Mouse (Mus musculus): Measurements from ENCODE around the gene Rgs6. TPM values are rescaled to one million over a fixed set of nuclear protein-coding genes. Genes with fewer than 3 reads are reported as not detected.

The Rgs6 gene
- polyA plus RNA-seq, 1 experiment = 2.9 TPM

DNA sequence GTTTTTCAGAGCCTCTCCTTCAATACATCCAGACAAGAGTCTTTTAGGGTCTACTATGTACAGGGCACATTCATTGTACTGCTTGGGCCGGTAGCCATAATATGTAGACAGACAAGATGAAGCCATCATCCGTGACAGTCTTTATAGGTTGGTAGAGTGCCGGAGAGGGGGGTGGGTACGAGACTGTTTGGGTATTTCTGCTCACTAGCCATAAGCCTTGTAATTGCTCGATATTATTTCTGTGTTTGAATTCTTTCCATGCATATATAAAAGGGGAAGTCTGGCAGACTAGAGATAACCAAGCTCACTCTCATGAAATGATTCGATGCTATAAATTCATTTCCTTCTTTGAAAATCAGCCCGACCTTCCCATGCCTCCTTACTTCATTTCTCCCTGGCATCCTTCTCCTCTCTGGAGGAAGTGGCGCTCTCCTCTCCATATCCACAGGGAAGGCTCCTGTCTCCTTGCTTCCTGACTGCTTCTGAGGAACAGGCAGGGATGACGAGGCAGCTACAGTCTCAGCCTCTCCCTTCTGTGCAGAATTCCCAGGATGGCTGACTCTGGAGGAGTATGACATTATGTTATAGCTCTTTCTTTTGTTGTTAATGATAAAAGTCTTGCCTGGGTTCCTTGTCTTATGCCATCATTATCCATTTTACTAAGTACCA, 416.1 kb downstream of the Rgs6 start:
- WGBS = 54% methylated on average over 9 of the region's 9 CpGs

DNA sequence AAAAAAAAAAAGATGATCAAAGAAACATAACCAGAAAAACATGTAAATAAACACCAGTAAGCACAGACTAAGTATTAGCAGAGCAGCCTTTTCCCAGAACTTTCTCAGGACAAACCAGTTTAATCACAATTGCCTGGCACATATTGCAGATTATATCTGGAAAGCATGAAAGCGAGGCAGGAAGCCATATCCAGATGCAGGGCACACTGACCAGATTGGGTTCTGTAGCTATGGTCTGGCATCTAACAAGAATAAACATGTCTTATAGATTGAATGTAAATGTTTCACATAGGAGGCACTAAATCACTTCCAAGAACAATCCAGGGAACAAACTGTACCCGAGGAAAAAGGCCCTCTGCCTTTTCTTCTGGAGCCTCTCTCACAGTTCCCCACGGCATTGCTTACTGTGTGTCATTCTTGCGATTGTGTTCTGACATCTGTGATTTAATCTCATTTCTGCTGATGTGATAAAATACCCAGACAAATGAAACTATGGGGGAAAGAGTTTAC, 423.0 kb downstream of the Rgs6 start:
- Histone ChIP-seq H3K27ac (ENCODE audit: insufficient read depth, low read depth, low read length) (no peak overlapping the region), H3K36me3 (ENCODE audit: control insufficient read depth, insufficient read depth, low read length) (no peaks in the 10 kb centered on the region), H3K4me3 (ENCODE audit: insufficient read depth, low read depth, low read length) (no peak overlapping the region), H3K27me3 (replicated peaks; ENCODE audit: control insufficient read depth, insufficient read depth, low read length) (no peaks in the 10 kb centered on the region), H3K4me1 (ENCODE audit: control insufficient read depth, insufficient read depth, low read length) (no peaks in the 10 kb centered on the region)
- 82% methylated on average over 4 of the region's 4 CpGs for WGBS
- no peak for DNase-seq
- TF ChIP-seq CTCF (conservative IDR thresholded peaks at IDR 0.05; ENCODE audit: insufficient read depth, insufficient read length, low read depth, low read length) (no peak), POLR2A (IDR thresholded peaks at IDR 0.05; ENCODE audit: low read depth, low read length) (no peak)

More for the DNA sequence above, 416.1 kb downstream of the Rgs6 start:
- TF ChIP-seq POLR2A (IDR thresholded peaks at IDR 0.05; ENCODE audit: low read depth, low read length) (no peak), CTCF (conservative IDR thresholded peaks at IDR 0.05; ENCODE audit: insufficient read depth, insufficient read length, low read depth, low read length) (no peak)
- no peaks in the 10 kb centered on the region for H3K27me3 ChIP-seq (replicated peaks; ENCODE audit: control insufficient read depth, insufficient read depth, low read length)
- H3K27ac ChIP-seq (ENCODE audit: insufficient read depth, low read depth, low read length) = no peak overlapping the region
- H3K36me3 ChIP-seq (ENCODE audit: control insufficient read depth, insufficient read depth, low read length) = no peaks in the 10 kb centered on the region
- H3K4me3 ChIP-seq (ENCODE audit: insufficient read depth, low read depth, low read length) = no peak overlapping the region
- DNase-seq = no peak
- H3K4me1 ChIP-seq (ENCODE audit: control insufficient read depth, insufficient read depth, low read length) = no peaks in the 10 kb centered on the region

DNA sequence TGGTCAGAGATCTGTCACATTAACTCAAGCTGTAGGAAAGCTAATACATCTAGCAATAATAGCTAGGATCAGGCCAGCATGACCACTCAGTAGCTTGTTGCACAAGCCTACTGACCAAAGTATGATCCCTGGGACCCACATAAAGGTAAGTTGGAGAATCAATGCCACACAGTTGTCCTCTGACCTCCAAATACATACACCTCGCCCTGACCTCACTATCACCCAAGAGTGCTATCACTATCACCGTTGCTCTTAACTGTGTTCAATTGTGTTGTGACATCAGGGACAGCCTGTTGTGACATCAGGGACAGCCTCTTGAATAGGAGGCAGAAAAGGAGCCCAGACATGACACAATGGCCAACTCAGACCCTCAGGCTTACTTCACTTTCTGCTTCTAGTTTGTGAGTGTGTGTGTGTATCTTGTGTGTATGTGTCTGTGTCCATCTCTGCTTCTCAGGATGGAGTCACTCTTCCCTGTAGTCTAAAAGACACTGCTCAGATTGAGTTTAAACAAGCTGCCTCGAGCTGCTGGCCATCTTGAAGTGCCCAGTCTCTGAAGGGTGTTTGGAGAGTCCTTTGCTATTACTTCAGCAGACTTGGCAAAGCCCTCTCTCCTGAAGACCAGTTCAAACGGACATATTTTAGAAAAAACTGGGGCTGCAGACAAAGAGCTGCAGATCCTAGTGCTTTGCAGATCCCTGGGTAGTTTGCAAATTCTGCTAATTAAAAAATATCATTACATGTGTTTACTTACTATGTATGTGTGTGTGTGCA, 426.0 kb downstream of the Rgs6 start:
- 70% methylated on average over 4 of the region's 4 CpGs for WGBS
- no peak for TF ChIP-seq POLR2A (IDR thresholded peaks at IDR 0.05; ENCODE audit: low read depth, low read length)
- no peak for TF ChIP-seq CTCF (conservative IDR thresholded peaks at IDR 0.05; ENCODE audit: insufficient read depth, insufficient read length, low read depth, low read length)
- Histone ChIP-seq H3K27ac (ENCODE audit: insufficient read depth, low read depth, low read length) (no peak overlapping the region), H3K27me3 (replicated peaks; ENCODE audit: control insufficient read depth, insufficient read depth, low read length) (no peaks in the 10 kb centered on the region), H3K4me3 (ENCODE audit: insufficient read depth, low read depth, low read length) (no peak overlapping the region), H3K36me3 (ENCODE audit: control insufficient read depth, insufficient read depth, low read length) (no peaks in the 10 kb centered on the region), H3K4me1 (ENCODE audit: control insufficient read depth, insufficient read depth, low read length) (no peaks in the 10 kb centered on the region)
- DNase-seq = no peak

DNA sequence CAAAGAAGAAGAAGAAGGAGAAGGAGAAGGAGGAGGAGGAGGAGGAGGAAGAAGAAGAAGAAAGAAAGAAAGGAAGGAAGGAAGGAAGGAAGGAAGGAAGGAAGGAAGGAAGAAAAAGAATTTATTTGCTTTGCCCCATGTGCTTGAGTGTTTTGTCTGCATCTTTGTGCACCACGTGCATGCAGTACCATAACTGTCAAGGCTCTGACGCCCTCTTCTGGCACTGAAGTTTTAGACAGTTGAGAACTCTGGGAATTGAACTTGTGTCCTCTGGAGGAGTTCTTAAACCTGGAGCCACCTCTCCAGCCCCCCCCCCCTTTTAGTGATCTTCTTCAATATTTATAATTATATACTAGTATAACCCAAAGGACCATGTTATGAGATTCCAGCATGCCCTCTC, 426.8 kb downstream of the Rgs6 start:
- no peaks in the 10 kb centered on the region for H3K4me1 ChIP-seq (ENCODE audit: control insufficient read depth, insufficient read depth, low read length)
- no peak overlapping the region for H3K27ac ChIP-seq (ENCODE audit: insufficient read depth, low read depth, low read length)
- H3K4me3 ChIP-seq (ENCODE audit: insufficient read depth, low read depth, low read length) = no peak overlapping the region
- no peak for DNase-seq
- 42% methylated on average over 2 of the region's 2 CpGs for WGBS
- H3K36me3 ChIP-seq (ENCODE audit: control insufficient read depth, insufficient read depth, low read length) = no peaks in the 10 kb centered on the region
- no peaks in the 10 kb centered on the region for H3K27me3 ChIP-seq (replicated peaks; ENCODE audit: control insufficient read depth, insufficient read depth, low read length)
- no peak for TF ChIP-seq POLR2A (IDR thresholded peaks at IDR 0.05; ENCODE audit: low read depth, low read length)
- no peak for TF ChIP-seq CTCF (conservative IDR thresholded peaks at IDR 0.05; ENCODE audit: insufficient read depth, insufficient read length, low read depth, low read length)

DNA sequence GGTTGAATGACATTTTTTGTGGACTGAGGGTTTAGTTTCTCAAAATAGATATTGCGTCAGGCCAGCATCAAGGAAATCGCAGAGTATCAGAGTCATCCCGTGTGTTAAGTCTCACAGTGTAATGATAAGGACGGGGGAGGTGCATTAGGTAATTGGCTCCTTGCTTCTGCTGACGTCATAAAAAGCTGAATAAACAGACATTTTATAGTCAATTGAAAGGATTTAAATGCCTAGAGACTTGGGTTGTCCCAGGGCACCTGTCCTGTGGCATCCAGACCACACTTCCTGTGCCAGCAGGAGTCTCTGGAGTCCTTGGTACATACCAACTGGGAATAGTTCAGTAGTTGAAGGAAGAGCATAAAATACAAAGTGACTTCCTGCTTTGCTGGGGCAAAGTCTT, 427.3 kb downstream of the Rgs6 start:
- Histone ChIP-seq H3K4me3 (ENCODE audit: insufficient read depth, low read depth, low read length) (no peak overlapping the region), H3K4me1 (ENCODE audit: control insufficient read depth, insufficient read depth, low read length) (no peaks in the 10 kb centered on the region), H3K27ac (ENCODE audit: insufficient read depth, low read depth, low read length) (no peak overlapping the region), H3K27me3 (replicated peaks; ENCODE audit: control insufficient read depth, insufficient read depth, low read length) (no peaks in the 10 kb centered on the region), H3K36me3 (ENCODE audit: control insufficient read depth, insufficient read depth, low read length) (no peaks in the 10 kb centered on the region)
- DNase-seq = no peak
- TF ChIP-seq POLR2A (IDR thresholded peaks at IDR 0.05; ENCODE audit: low read depth, low read length) (no peak), CTCF (conservative IDR thresholded peaks at IDR 0.05; ENCODE audit: insufficient read depth, insufficient read length, low read depth, low read length) (no peak)
- WGBS = 55% methylated on average over 5 of the region's 5 CpGs

DNA sequence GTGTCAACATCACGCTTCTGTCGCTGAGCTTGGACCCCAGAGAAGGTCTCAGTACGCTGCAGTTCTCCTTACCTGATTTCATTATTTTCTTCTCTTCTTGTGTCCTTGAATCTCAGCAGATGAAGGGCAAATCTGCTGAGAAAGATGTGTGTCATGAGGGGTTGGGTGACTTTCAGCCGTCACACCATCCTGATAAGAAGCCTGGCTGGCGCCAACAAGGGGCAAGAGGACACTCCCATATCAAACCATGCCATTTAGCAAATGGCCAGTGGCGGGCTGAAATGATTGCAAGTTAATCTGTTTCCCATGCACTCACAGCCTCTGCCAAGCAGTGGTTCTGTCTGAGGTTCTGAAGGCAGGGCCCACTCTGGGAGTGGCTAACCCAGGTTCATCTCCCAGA, 428.4 kb downstream of the Rgs6 start:
- TF ChIP-seq CTCF (conservative IDR thresholded peaks at IDR 0.05; ENCODE audit: insufficient read depth, insufficient read length, low read depth, low read length) (no peak), POLR2A (IDR thresholded peaks at IDR 0.05; ENCODE audit: low read depth, low read length) (no peak)
- no peak overlapping the region for H3K4me3 ChIP-seq (ENCODE audit: insufficient read depth, low read depth, low read length)
- WGBS = 87% methylated on average over 6 of the region's 6 CpGs
- no peaks in the 10 kb centered on the region for H3K36me3 ChIP-seq (ENCODE audit: control insufficient read depth, insufficient read depth, low read length)
- H3K4me1 ChIP-seq (ENCODE audit: control insufficient read depth, insufficient read depth, low read length) = no peaks in the 10 kb centered on the region
- H3K27me3 ChIP-seq (replicated peaks; ENCODE audit: control insufficient read depth, insufficient read depth, low read length) = no peaks in the 10 kb centered on the region
- DNase-seq = no peak
- no peak overlapping the region for H3K27ac ChIP-seq (ENCODE audit: insufficient read depth, low read depth, low read length)

DNA sequence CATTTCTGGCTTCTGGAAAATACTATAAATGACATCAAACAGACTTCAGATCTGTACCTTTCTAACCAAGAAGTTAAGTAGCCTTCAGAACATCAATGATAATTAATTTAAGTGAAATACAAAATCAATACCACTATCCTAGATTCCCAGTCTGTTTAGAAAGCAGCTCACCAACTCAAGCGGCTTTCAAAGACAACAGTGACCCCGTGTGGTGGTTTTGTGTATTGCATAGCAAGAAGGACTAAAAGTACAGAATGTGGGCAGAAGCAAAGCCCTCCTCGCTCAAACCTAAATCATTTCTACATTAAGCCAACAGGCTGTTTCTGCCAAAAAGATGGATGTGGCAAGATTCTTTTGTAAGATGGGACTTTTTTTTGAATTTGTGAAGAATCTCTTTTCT, 429.9 kb downstream of the Rgs6 start:
- H3K27ac ChIP-seq (ENCODE audit: insufficient read depth, low read depth, low read length) = no peak overlapping the region
- H3K4me1 ChIP-seq (ENCODE audit: control insufficient read depth, insufficient read depth, low read length) = no peaks in the 10 kb centered on the region
- DNase-seq = peak; percentile 80
- 4% methylated on average over 3 of the region's 3 CpGs for WGBS
- H3K36me3 ChIP-seq (ENCODE audit: control insufficient read depth, insufficient read depth, low read length) = no peaks in the 10 kb centered on the region
- peak; percentile 59 for TF ChIP-seq CTCF (conservative IDR thresholded peaks at IDR 0.05; ENCODE audit: insufficient read depth, insufficient read length, low read depth, low read length)
- TF ChIP-seq POLR2A (IDR thresholded peaks at IDR 0.05; ENCODE audit: low read depth, low read length) = no peak
- H3K27me3 ChIP-seq (replicated peaks; ENCODE audit: control insufficient read depth, insufficient read depth, low read length) = no peaks in the 10 kb centered on the region
- H3K4me3 ChIP-seq (ENCODE audit: insufficient read depth, low read depth, low read length) = no peak overlapping the region

Data from kidney, adult 2 months (tissue).